Mouse (Mus musculus): ENCODE data around the gene Mitf.

GRCm38 (mm10) chr6:98047741-98048140 lies 240.9 kb downstream of the Mitf start:
- TF ChIP-seq CTCF (IDR thresholded peaks at IDR 0.05; ENCODE audit: low read depth, low read length) (no peak), POLR2A (IDR thresholded peaks at IDR 0.05; ENCODE audit: borderline replicate concordance, low read depth, low read length) (no peak)

Measured in bone marrow macrophage, adult 2 months (primary cell).